Mouse (Mus musculus): ENCODE measurements around the gene Tars.

DNA sequence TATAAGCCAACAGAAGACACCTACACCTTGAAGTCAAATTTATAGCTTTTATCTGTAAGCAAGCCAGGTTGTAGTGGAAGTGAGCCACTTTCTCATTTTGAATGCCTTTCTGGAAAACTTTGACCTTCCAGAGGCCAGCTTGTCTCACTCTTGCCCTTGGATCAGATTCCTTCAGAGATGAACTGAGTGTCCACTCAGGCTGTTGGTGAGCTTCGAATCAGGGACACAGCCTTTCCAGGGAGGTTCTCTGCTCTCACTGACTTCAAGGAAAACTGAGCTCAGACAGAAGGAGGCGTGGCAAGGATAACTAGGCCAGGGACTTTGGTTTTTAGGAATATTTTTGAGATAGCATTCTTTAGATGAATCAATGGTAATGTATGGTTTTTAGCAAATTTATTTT, 13.1 kb upstream of the Tars start:
- TF ChIP-seq EP300 (IDR thresholded peaks at IDR 0.05; ENCODE audit: low read depth) (no peak), CTCF (IDR thresholded peaks at IDR 0.05; ENCODE audit: low read depth) (no peak)
